ENCODE assay signal across 24 mouse cellular contexts in the genomic region with DNA sequence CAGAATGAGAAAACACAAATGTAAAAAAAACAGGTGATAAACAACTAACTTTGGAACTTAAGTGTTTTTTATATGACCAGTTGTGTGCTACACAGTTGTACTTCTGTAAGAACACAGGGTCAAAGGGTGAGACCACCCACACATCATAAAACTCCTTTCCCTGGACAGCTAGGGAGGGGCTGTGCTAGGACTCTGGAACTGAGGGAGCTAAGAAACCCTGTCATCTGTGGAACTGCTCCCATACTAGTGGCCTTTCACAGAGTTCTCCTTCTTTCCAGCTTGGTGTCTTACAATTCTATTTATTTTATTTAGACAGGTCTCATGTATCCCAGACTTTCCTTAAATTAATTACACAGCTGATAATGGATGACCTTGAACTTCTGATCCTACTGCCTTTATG.
"Had no signal": no experiment of that assay in that cellular context is flagged by ENCODE, and none has a peak within 500 bp of the region (broad histone marks: within the 10 kb centered on the region; RNA-seq: fewer than 3 reads in every experiment).

No protein-coding gene starts in this region.

- H3K4me2 ChIP-seq: heart, embryonic 12.5 days; hindbrain, embryonic 12.5 days; hindbrain, embryonic 14.5 days; intestine, embryonic 15.5 days; limb, embryonic 12.5 days; liver, embryonic 11.5 days had no signal

- H3K27ac ChIP-seq: gastrocnemius, adult 2 months; heart, embryonic 10.5 days; hindbrain, embryonic 10.5 days; hindbrain, embryonic 12.5 days; hindbrain, embryonic 14.5 days; intestine, embryonic 15.5 days; layer of hippocampus, adult 2 months; left cerebral cortex, adult 2 months; limb, embryonic 10.5 days; limb, embryonic 12.5 days had no signal

- ATAC-seq: hindbrain, embryonic 16.5 days; inflammation-experienced regulatory T-cells, adult 6 months; intestine, embryonic 15.5 days; intestine, postnatal 0 days had no signal

- H3K9ac ChIP-seq: heart, embryonic 12.5 days; hindbrain, embryonic 12.5 days; hindbrain, embryonic 14.5 days; intestine, embryonic 15.5 days; limb, embryonic 12.5 days had no signal

- H3K27me3 ChIP-seq: heart, embryonic 12.5 days; hindbrain, embryonic 12.5 days; intestine, embryonic 15.5 days; limb, embryonic 12.5 days had no signal

- DNase-seq: gastrocnemius, adult 2 months; gastrocnemius, postnatal 10 days; gastrocnemius, postnatal 25 days; heart, adult 18-20 months; heart, postnatal 10 days; heart, postnatal 4 days; kidney, adult 18-20 months; kidney, adult 8-10 months; kidney, postnatal 4 days; liver had no signal

- H3K9me3 ChIP-seq: heart, embryonic 10.5 days; heart, embryonic 12.5 days; hindbrain, embryonic 10.5 days; hindbrain, embryonic 12.5 days; intestine, embryonic 15.5 days; limb, embryonic 10.5 days; limb, embryonic 12.5 days had no signal

- H3K36me3 ChIP-seq: heart, embryonic 10.5 days; heart, embryonic 12.5 days; hindbrain, embryonic 10.5 days; hindbrain, embryonic 12.5 days; intestine, embryonic 15.5 days; limb, embryonic 10.5 days; limb, embryonic 12.5 days had no signal

- H3K4me3 ChIP-seq: gastrocnemius, adult 2 months; heart, embryonic 10.5 days; heart, embryonic 12.5 days; hindbrain, embryonic 10.5 days; hindbrain, embryonic 12.5 days; intestine, embryonic 15.5 days; layer of hippocampus, adult 2 months; left cerebral cortex, adult 2 months; limb, embryonic 10.5 days; limb, embryonic 12.5 days had no signal
